Mouse (Mus musculus) layer of hippocampus, adult 2 months (tissue): ENCODE measurements around the gene Ktn1. TPM values are rescaled to one million over a fixed set of nuclear protein-coding genes. Genes with fewer than 3 reads are reported as not detected.

ENCODE experiments used
- DNase-seq, 2 experiments: peaks; one replicate each; pipeline ENCODE4 v3.0.0; 2022; ENCODE audit warnings: low spot score in 2 of 2
- H3K27ac ChIP-seq: fragments of 200-600 bp; 2 replicates; pipeline ENCODE4 v1.8.1; 2022
- H3K4me3 ChIP-seq: fragments of 200-600 bp; 2 replicates; pipeline ENCODE4 v1.8.1; 2022; ENCODE audit warnings: mild to moderate bottlenecking
- CTCF ChIP-seq: fragments of 200-600 bp; conservative IDR thresholded peaks from 2 replicates; pipeline ENCODE4 v1.8.1; 2022; ENCODE audit warnings: antibody characterized with exemption, mild to moderate bottlenecking, moderate library complexity
- total RNA-seq, 2 experiments: library from RNA; stranded (reverse); gene quantifications; 2 replicates each; pipeline ENCODE4 v1.2.3; 2021

Ktn1 gene
- total RNA-seq, 2 experiments from 2014 or later, result 82.8 to 95.2 TPM

DNA sequence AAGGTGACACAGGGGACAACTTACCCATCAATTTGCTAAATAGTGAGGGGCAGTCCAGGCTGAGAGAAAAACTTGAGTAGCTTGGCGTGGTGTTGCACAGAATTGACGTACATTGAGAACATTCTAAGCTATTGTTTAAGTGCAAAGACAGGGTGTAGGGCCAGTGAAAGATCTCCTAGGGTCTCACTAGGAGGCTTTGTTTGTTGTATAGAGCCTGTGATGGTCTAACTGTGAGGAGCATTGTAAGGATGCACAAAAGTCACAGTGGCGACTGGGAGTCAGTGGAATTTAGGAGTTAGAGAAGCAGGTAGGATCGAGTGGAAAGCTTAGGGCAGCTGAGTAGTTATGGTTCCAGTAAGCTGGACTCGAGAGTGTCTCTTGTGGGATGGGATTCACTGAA is 50.9 kb downstream of the Ktn1 start:
- no peak for TF ChIP-seq CTCF
- Histone ChIP-seq H3K27ac (no peak overlapping the region), H3K4me3 (no peak overlapping the region)
- no peak for DNase-seq

DNA sequence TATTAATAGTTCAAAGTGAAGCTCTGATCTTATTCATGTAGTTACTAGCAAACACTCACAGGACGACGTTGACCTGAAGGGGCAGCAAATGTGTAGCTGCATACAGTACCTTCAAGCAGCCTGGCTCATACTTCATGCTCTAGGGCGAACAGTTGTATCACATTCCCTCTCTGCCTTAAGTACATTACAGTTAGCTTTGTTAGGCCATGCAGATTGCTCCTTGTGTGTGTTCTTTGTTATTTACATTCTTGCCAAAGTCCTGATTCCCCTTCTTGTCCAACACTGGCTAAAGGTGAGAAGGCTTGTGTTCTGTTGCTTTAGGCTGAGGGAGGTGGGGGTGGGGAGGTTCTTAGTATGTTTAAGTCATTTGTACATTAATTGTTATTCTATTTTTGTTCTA is 61.3 kb downstream of the Ktn1 start:
- no peak overlapping the region for H3K27ac ChIP-seq
- DNase-seq, result no peak
- H3K4me3 ChIP-seq, result no peak overlapping the region
- TF ChIP-seq CTCF, result no peak

- no peak for TF ChIP-seq CTCF
- no peak for DNase-seq
- Histone ChIP-seq H3K27ac (no peak overlapping the region), H3K4me3 (no peak overlapping the region)
Observed at GRCm38 (mm10) chr14:47715771-47716170, 67.5 kb downstream of the Ktn1 start.

DNA sequence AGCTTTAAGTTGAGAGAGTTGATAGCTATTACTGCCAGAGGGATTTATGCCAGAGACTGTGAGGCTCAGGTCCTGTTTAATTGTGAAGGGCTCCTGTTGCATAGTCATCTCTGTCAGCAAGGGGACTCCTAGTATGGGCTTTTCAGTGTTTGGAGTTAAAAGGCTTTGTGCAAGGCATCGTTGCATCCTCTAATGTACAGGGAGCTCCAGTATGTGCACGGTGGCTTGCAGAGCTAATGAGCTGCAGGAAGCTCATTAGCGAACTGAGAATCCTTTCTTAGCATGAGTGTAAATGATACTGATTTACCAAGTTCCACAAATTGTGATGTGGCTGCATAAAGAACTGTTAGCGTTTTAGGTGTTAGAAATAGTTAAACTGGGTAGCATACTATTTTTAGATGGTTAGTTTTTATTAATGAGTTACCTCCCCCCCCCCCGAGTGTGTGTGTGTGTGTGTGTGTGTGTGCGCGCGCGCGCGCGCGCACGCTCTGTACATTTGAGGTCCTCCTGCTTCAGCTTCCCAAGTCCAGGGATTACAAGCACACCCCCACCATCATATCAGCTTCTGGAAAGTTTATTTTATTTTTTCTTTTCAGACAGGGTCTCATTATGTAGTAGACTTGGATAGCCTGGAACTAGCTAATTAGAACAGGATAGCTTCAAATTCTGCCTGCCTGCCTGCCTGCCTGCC is 69.8 kb downstream of the Ktn1 start:
- TF ChIP-seq CTCF, result no peak
- H3K4me3 ChIP-seq, result no peak overlapping the region
- DNase-seq, result no peak
- no peak overlapping the region for H3K27ac ChIP-seq

GRCm38 (mm10) chr14:47720023-47720422 is 71.8 kb downstream of the Ktn1 start:
- H3K4me3 ChIP-seq, result no peak overlapping the region
- no peak overlapping the region for H3K27ac ChIP-seq
- no peak for DNase-seq
- TF ChIP-seq CTCF, result no peak

GRCm38 (mm10) chr14:47723035-47723434 is 74.8 kb downstream of the Ktn1 start:
- Histone ChIP-seq H3K27ac (no peak overlapping the region), H3K4me3 (no peak overlapping the region)
- TF ChIP-seq CTCF, result no peak
- no peak for DNase-seq

DNA sequence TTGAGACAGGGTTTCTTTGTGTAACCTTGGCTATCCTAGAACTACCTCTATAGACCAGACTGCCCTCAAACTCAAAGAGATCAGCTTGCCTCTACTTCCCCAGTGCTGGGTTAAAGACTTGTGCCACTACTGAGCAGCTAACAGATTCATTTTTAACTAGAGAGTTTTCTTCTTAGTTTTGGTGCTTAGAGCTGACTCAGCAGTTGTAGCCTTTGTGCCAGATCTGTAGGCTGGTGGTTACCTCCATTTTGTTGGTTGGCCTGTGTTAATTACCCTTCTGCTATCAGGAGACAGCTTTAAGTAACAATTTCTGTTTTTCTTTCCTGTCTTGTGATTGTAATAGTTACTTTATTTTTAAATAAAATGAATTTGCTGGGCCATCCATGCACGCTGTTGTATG is 80.3 kb downstream of the Ktn1 start:
- Histone ChIP-seq H3K27ac (no peak overlapping the region), H3K4me3 (no peak overlapping the region)
- no peak for TF ChIP-seq CTCF
- no peak for DNase-seq

DNA sequence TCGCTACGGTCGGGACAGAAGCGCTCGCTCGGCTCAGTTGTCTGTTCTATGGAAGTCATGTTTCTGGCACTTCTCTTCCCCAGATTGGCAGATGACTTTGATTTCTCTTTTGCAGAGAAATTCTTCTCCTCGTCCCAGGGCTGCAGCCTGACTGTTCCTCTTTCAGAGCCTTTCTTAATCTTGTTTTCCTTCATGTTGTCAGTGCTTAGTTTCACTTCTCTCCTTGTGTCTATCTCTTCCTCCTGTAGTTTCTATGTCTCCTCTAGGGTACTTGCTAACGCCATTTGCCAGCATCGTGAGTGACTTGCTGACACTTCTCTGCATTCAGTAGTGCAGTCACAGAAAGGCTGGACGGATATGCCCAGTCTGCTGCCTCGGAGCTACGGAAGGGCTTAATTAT is 87.1 kb downstream of the Ktn1 start:
- no peak for DNase-seq
- H3K4me3 ChIP-seq, result no peak overlapping the region
- no peak for TF ChIP-seq CTCF

GRCm38 (mm10) chr14:47736471-47736870 is 88.2 kb downstream of the Ktn1 start:
- no peak for DNase-seq
- Histone ChIP-seq H3K4me3 (no peak overlapping the region), H3K27ac (peak overlapping the region; percentile 46)
- no peak for TF ChIP-seq CTCF

More for the DNA sequence above, 87.1 kb downstream of the Ktn1 start:
- H3K27ac ChIP-seq, result peak overlapping the region; percentile 48; the same call in 1 of the 2 replicates

GRCm38 (mm10) chr14:47740316-47740996 is 92.2 kb downstream of the Ktn1 start:
- H3K27ac ChIP-seq, result no peak overlapping the region
- no peak overlapping the region for H3K4me3 ChIP-seq
- DNase-seq, result no peak
- no peak for TF ChIP-seq CTCF

DNA sequence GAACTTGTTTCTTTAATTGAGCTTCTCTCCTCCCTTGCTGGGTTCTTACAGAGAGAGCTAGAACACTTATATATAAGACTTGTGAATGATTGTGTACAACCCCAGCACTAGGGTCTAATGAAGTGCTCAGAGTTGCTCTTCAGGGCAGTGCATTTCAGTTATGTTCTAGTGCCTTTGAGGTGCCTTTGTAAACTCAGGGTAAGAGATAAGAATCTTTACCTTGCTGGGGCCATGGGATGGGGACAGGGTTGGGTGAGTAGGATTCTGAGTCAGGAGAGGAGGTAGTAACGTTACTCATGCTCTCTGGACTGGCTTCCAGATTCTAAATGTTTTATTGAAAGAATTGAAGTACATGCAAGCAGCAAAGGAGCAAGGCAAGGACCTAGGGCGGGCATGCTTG is 92.8 kb downstream of the Ktn1 start:
- DNase-seq, result no peak
- TF ChIP-seq CTCF, result no peak
- H3K27ac ChIP-seq, result no peak overlapping the region
- no peak overlapping the region for H3K4me3 ChIP-seq

DNA sequence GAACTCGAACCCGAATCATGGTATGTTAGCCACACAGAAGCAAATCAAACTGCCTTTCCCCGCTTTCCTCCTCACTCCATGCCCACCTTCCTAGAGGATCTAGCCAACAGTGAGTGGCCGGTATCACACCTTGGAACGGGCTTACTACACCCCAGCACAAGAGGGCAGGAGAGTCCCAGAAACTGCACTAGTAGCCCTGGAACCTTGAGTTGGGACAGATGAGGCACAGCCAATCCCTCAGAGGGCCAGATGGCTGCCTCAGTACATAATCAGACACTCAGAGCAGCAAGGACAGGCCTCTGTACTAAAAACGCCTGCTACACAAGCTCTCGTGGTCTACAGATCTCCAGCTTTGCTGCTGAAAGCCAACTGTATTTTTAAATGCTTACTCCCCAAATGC is 94.4 kb downstream of the Ktn1 start:
- DNase-seq, result peak; percentile 12 to 25
- Histone ChIP-seq H3K4me3 (no peak overlapping the region), H3K27ac (peak overlapping the region; percentile 61; the same call in 1 of the 2 replicates)
- TF ChIP-seq CTCF, result peak; percentile 58

DNA sequence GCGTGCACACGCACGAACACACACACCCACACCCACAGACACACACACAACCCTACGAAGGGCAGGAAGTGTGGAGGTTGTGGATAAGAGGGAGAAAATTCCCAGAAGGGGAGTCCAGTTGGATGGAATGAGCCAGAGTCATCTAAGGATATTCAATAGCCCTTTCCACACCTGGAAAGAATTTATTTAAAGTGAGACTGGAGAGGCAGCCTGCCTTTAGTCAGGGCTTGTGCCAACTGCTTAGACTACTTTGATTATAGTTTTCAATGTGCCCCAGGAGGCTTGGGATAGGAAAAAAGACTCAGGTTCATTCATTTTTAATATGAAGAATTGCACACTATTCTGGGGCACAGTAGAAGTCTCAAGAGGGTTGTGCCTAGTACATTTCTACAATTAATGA is 96.8 kb downstream of the Ktn1 start:
- TF ChIP-seq CTCF, result no peak
- DNase-seq, result no peak
- Histone ChIP-seq H3K27ac (no peak overlapping the region), H3K4me3 (no peak overlapping the region)

DNA sequence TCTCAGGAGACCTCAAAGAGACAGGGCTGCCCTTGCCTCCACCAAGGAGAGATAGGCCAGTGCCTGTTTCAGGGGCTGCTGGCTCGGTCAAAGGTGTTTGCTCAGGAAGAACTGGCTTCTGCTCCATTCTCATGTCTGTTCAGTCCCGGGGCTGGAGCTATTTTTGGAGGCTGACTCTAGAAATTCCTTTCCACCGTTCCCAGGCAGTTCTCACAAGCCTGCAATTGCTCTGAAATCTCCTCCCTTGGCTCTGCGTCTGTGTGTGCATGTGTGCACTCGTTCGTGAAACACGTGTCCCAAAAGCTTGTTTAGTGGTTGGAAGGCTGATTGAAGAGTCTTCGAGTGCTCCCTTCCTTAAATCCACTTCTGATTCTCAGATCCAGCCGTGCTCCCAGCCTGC is 99.3 kb downstream of the Ktn1 start:
- Histone ChIP-seq H3K4me3 (no peak overlapping the region), H3K27ac (no peak overlapping the region; the same call in 1 of the 2 replicates)
- TF ChIP-seq CTCF, result no peak
- DNase-seq, result no peak
